ENCODE assay signal across 8 mouse cellular contexts in genomic region chr3:122122127-122122663, GRCm38 (mm10).
DNase-seq lines count a peak whose midpoint lies in the region; ATAC-seq and TF ChIP-seq lines count a peak whose summit lies in the region.

No protein-coding gene starts in this region.

- 13% methylated on average over 17 of the region's 17 CpGs for WGBS in cerebellum, adult 2 months
- 15% methylated on average over 17 of the region's 17 CpGs for WGBS in hindbrain, embryonic 11.5 days
- 2% methylated on average over 17 of the region's 17 CpGs for WGBS in lung, postnatal 0 days

- H3K4me2 ChIP-seq in hindbrain, embryonic 11.5 days (replicated peaks; ENCODE audit: low read depth, low read length): peak overlapping the region; percentile 27; the same call in 1 of the 2 replicates
- H3K4me2 ChIP-seq in lung, postnatal 0 days (replicated peaks; ENCODE audit: low read depth, low read length): peak overlapping the region; percentile 40

- no peaks in the 10 kb centered on the region for H3K27me3 ChIP-seq in cerebellum, adult 2 months (ENCODE audit: control insufficient read depth, insufficient read depth, low read length)
- H3K27me3 ChIP-seq in hindbrain, embryonic 11.5 days (ENCODE audit: control insufficient read depth, insufficient read depth, low read length): no peaks in the 10 kb centered on the region
- no peaks in the 10 kb centered on the region for H3K27me3 ChIP-seq in lung, postnatal 0 days (replicated peaks; ENCODE audit: insufficient read depth, low read length)

- H3K4me3 ChIP-seq in cerebellum, adult 2 months (replicated peaks; ENCODE audit: insufficient read depth, low read depth, low read length): peak overlapping the region; percentile 7
- no peak overlapping the region for H3K4me3 ChIP-seq in hindbrain, embryonic 11.5 days (ENCODE audit: low read depth, low read length)
- H3K4me3 ChIP-seq in lung, postnatal 0 days (ENCODE audit: low read depth, low read length): peak overlapping the region; percentile 6

- peak; percentile 49 for TF ChIP-seq CTCF in cerebellum, adult 2 months (IDR thresholded peaks at IDR 0.05; ENCODE audit: borderline replicate concordance, insufficient read depth, low read depth, low read length)
- TF ChIP-seq CTCF in lung, postnatal 0 days (IDR thresholded peaks at IDR 0.05): peak; percentile 89

- peak; percentile 91 for ATAC-seq in hindbrain, embryonic 11.5 days (ENCODE audit: low FRiP score)
- peak; percentile 99 for ATAC-seq in lung, postnatal 0 days

- DNase-seq in MEL-GATA-1-ER (ENCODE audit: extremely low read depth, low read depth): peak; percentile 62
- DNase-seq in cerebellum, adult 2 months: peak; percentile 68 to 74
- DNase-seq in frontal cortex, adult 2 months (ENCODE audit: extremely low spot score in 1 of 2, low spot score in 1 of 2): peak; percentile 71 to 89
- peak; percentile 90 for DNase-seq in hindbrain, embryonic 11.5 days (ENCODE audit: low spot score)
- peak; percentile 91 to 92 for DNase-seq in layer of hippocampus, postnatal 10 days (ENCODE audit: low spot score in 2 of 2)
- DNase-seq in lung, postnatal 0 days (ENCODE audit: low spot score): peak; percentile 98
- peak; percentile 87 for DNase-seq in retina, embryonic 14.5 days (ENCODE audit: low spot score)
- DNase-seq in thymus, postnatal 36 days: peak; percentile 66 to 68

- no peaks in the 10 kb centered on the region for H3K9me3 ChIP-seq in hindbrain, embryonic 11.5 days (ENCODE audit: control insufficient read depth, low read length)
- H3K9me3 ChIP-seq in lung, postnatal 0 days (ENCODE audit: low read length): no peaks in the 10 kb centered on the region

- TF ChIP-seq EP300 in lung, postnatal 0 days (IDR thresholded peaks at IDR 0.05): peak; percentile 97

- no peaks in the 10 kb centered on the region for H3K36me3 ChIP-seq in hindbrain, embryonic 11.5 days (ENCODE audit: control insufficient read depth, insufficient read depth, low read length)
- H3K36me3 ChIP-seq in lung, postnatal 0 days (ENCODE audit: insufficient read depth, low read length): no peaks in the 10 kb centered on the region

- TF ChIP-seq POLR2A in cerebellum, adult 2 months (IDR thresholded peaks at IDR 0.05; ENCODE audit: borderline replicate concordance, insufficient read depth, low read length): no peak

- no peak overlapping the region for H3K9ac ChIP-seq in hindbrain, embryonic 11.5 days (ENCODE audit: low read depth, low read length)
- no peak overlapping the region; the same call in 1 of the 2 replicates for H3K9ac ChIP-seq in lung, postnatal 0 days (replicated peaks; ENCODE audit: low read depth)

- H3K27ac ChIP-seq in cerebellum, adult 2 months (ENCODE audit: insufficient read depth, low read length): no peak overlapping the region
- H3K27ac ChIP-seq in hindbrain, embryonic 11.5 days (ENCODE audit: low read depth, low read length): no peak overlapping the region
- peak overlapping the region; percentile 93 for H3K27ac ChIP-seq in lung, postnatal 0 days (ENCODE audit: low read length)

- H3K4me1 ChIP-seq in cerebellum, adult 2 months (ENCODE audit: control insufficient read depth, insufficient read depth, low read length): no peaks in the 10 kb centered on the region
- 0 out of 2 replicates have a peak, but pooled peaks cover 2% of the 10 kb centered on the region for H3K4me1 ChIP-seq in hindbrain, embryonic 11.5 days (replicated peaks; ENCODE audit: control insufficient read depth, insufficient read depth, low read length)
- peaks cover 20% of the 10 kb centered on the region for H3K4me1 ChIP-seq in lung, postnatal 0 days (ENCODE audit: insufficient read depth, low read depth, low read length)
